Mouse (Mus musculus): ENCODE measurements around the gene Ucn.

Ucn gene

DNA sequence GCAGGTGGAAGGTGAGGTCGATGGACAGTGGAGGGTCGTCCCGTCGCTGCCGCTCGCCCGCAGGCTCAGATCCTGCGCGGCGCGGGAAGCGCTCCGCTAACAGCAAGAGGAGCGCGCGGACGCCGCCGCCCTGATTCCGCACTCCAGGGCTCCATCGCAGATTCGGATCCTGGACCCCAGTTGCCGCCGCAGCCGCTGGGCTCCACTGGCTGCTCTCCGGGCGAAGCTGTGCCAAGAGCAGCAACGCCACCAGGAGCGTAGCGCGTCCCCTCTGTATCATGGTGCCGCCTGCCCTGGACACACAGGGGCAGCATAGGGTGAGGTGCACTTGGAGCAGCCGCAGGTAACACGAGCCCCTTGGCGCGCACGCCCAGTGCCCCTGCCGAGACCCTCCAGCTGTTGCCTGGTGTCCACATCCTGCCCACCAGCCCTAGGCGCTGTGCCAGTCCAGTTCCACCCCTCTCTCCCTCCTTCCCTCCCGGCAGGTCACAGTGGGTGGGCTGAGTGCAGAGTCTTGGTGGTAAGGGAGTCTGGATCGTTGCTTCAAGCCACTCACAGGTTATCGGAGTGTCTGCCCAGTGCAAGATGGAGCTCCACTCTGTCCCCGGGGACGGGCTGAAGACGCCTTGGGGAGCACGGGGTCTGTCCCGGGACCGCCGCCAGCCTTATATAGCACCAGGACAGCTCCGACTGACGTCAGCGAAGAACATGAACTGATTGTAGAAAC is at the start of gene Ucn:
Ucn (minus strand) TSS at position 589 of the 727 bp plus-strand sequence.
- ChIA-PET CTCF (interaction anchor here in 2 of 4 experiments (0.6 to 1.5 kb wide), 6 partner anchors 12 to 190 kb away, joined by 3 to 5 read pairs (median 4); no protein-coding TSS in a partner anchor), POLR2A (interaction anchor here (0.5 to 9.1 kb wide), 46 partner anchors 9 to 451 kb away, joined by 3 to 97 read pairs (median 4); partner anchors contain the start of genes Atraid (in 3 of the 4), Mpv17 (in 3 of the 4), Slc5a6 (in 3 of the 4) and Trim54 (in 3 of the 4))

DNA sequence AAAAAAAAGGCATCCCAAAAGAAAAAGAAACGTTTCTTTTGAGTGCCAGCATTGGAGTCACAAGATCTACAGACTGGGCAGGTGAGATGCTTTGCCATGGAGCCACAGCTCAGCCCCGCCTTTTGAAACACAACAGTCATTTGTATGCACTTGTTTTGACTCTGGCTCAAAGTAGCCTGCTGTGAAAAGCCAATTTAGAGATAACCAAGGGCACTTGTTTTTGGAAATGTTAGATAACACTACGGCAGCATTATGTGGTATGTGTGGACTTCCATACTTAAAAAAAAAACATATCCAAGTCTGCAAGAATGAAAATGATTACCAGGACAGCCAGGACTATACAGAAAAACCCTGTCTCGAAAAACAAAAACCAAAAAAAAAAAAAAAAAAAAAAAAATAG is 45.0 kb upstream of the Ucn start:
- CTCF ChIA-PET, result no interaction called here
- POLR2A ChIA-PET, result interaction anchor here in 3 of 4 experiments (0.7 to 5.9 kb wide), 5 partner anchors 11 to 1089 kb away, joined by 3 to 48 read pairs (median 4); partner anchors contain the start of gene Zfp513 (in 1 of the 3)

DNA sequence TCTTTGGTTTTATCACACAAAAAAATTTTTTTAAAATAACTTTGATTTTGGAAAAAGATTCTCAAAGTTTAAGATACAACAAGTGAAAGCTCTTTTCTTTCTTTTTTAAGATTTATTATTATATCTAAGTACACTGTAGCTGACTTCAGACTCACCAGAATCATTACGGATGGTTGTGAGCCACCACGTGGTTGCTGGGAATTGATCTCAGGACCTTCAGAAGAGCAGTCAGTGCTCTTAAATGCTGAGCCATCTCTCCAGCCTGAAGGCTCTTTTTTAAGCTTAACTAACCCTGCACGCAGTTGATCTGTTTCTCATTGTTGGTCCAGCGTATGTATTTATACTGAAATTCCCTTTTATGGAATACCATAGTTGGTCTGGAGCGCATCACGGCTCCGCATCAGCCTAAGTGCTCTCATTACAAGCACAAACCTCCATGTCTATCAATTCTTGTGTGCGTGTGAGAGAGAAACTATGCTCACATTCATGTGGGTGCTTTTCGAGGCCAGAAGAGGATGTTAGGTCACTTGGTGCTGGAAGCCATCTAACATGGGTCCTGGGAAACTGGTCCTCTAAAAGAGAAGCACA is 42.6 kb upstream of the Ucn start:
- ChIA-PET POLR2A (interaction anchor here (0.5 to 3.9 kb wide), 36 partner anchors 10 to 295 kb away, joined by 3 to 263 read pairs (median 13); partner anchors contain the start of genes Eif2b4 (in 4 of the 4), Snx17 (in 4 of the 4), Zfp513 (in 4 of the 4) and Atraid (in 2 of the 4)), CTCF (interaction anchor here in 2 of 4 experiments (2.5 to 2.8 kb wide), 2 partner anchors 9 to 11 kb away, joined by 7 to 14 read pairs; partner anchors contain the start of genes Eif2b4 (in 1 of the 2) and Snx17 (in 1 of the 2))

DNA sequence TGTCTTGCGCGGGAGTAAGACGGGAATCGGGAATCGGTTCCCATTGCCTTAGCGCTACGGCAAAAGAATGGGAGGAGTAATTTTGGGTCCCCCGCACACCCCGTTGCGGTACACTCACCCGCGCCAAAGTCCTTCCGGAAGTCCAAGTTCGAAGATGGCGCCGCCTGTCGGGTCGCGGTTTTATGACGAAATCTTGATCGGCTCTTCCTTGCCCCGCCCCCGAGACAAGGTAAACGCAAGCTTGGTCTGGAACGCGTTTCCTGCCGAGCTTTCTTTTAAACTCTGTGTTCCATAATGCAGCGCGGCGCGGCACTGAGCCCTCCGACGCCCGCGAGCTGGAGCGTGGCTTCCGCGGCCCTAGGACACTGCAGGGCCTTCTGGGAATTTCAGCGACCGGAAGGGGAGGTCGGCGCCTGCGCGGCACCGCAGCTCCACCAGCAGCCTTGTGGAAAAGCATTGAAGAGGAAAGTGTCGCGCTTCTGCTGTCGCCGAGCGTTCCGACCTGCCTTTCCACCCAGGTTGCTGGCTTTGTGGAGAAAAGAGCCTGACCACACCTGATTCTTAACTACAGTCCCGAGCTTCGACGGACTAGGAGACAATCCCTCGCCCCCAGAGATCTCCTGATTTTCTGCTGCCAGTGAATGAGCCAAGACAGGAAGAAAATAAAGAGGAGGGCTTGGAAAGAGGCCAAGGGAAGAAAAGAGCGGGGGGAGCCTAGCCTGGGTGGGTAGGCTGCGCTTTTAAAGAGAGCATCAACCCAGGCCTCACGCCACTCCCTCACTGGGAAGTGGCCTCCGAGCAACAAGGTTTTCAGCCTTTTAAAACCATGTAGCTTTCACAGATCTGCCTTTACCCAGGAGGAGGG is 41.4 kb upstream of the Ucn start, which contains the start of the genes Gm29609 and Gtf3c2:
Gm29609 (minus strand) TSS at position 146 of the 865 bp plus-strand sequence.
Gtf3c2 (minus strand) TSS at position 379 of the 865 bp plus-strand sequence.
- ChIA-PET CTCF (interaction anchor here (0.6 to 2.8 kb wide), 13 partner anchors 10 to 272 kb away, joined by 3 to 14 read pairs (median 4); partner anchors contain the start of genes Eif2b4 (in 2 of the 4), Snx17 (in 2 of the 4), Atraid (in 1 of the 4) and Slc5a6 (in 1 of the 4)), POLR2A (interaction anchor here (0.6 to 3.9 kb wide), 107 partner anchors 8 to 1681 kb away, joined by 3 to 263 read pairs (median 4); partner anchors contain the start of genes Eif2b4 (in 4 of the 4), Snx17 (in 4 of the 4), Zfp513 (in 4 of the 4) and Agbl5 (in 3 of the 4))

DNA sequence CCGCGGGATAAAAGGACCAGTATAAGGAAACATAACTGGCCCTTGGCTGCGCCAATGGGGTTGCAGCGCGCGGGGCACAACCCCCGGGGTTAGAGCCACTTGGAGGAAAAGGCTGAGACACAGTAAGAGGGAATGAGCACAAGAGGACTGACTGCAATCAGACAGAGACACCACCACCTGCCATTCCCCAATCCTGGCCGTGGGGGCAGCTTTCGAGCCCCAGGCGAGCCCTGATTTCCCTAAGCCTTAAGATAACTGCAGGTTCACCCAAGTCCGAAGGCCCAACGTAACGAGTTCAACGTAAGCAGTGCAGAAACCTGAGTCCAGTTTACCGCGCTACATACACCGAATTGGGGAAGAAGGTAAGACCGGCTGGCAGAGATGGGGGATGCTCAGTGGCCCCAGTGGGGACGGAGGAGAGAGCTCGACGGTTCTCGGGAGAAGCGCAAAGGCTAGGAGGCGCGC is 40.7 kb upstream of the Ucn start:
- ChIA-PET CTCF (interaction anchor here (0.6 to 2.8 kb wide), 11 partner anchors 11 to 273 kb away, joined by 3 to 14 read pairs (median 4); partner anchors contain the start of genes Eif2b4 (in 2 of the 4), Snx17 (in 2 of the 4), Atraid (in 1 of the 4) and Slc5a6 (in 1 of the 4)), POLR2A (interaction anchor here (0.6 to 3.9 kb wide), 95 partner anchors 8 to 1279 kb away, joined by 3 to 263 read pairs (median 5); partner anchors contain the start of genes Eif2b4 (in 4 of the 4), Snx17 (in 4 of the 4), Zfp513 (in 4 of the 4) and Agbl5 (in 3 of the 4))

DNA sequence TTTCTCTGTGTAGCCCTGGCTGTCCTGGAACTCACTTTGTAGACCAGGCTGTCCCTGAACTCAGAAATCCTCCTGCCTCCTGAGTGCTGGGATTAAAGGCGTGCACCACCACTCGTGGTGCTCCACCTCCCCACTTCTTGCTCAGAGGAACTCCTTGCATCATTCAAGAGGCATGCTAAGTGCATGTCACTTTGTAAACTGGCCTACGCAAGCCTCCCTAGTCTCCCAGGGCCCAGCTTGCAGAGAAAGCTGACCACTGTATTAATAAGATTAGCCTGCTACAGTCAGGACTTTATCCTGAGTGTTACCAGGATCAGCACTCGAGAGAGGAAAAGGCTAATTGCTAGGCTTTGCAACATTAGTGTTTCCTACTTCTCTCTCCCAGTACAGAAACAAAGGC is 30.0 kb upstream of the Ucn start:
- ChIA-PET CTCF (interaction anchor here in 3 of 4 experiments (0.6 to 1.3 kb wide), 3 partner anchors 24 to 186 kb away, joined by 4 to 5 read pairs (median 4); partner anchors contain the start of genes Eif2b4 (in 1 of the 3) and Snx17 (in 1 of the 3)), POLR2A (interaction anchor here (0.7 to 13.8 kb wide), 14 partner anchors 9 to 120 kb away, joined by 3 to 141 read pairs (median 6); partner anchors contain the start of genes Gm29609 (in 4 of the 4), Gtf3c2 (in 4 of the 4), Mpv17 (in 2 of the 4) and Atraid (in 1 of the 4))

DNA sequence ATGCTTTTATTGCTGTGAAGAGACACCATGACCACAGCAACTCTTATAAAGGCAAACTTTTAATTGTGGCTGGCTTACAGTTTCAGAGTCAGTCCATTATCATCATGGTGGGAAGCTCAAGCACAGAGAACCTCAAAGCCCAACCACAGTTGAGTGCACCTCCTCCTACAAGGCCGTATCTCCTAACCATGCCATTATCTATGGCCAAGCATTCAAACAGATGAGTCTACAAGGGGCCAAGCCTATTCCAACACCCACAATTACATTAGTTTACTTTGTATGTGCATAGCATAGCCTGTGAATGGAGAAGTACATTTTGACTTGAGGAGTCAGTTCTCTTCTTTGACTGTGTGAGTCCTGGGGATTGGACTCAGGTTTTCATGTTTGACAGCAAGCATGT is 26.2 kb upstream of the Ucn start:
- ChIA-PET POLR2A (interaction anchor here in 3 of 4 experiments (1.1 to 13.8 kb wide), 8 partner anchors 9 to 99 kb away, joined by 3 to 141 read pairs (median 4); partner anchors contain the start of genes Mpv17 (in 2 of the 3), Gm29609 (in 1 of the 3), Gtf3c2 (in 1 of the 3) and Ucn (in 1 of the 3)), CTCF (no interaction called here)

DNA sequence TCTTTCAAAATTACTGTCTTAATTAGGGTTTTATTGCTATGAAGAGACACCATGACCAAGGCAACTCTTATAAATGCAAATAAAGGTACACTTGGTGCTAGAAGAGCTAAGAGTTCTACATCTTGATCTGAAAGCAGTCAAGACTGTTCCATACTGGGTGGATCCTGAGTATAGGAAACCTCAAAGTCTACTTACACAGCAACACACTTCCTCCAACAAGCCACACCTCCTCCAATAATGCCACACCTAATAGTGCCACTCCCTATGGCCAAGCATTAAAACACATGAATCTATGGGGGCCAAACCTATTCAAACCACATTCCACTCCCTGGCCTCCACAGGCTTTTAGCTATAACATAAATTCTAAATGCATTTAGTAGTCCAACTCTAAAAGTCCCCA is 23.8 kb upstream of the Ucn start:
- POLR2A ChIA-PET, result interaction anchor here in 3 of 4 experiments (1.0 to 13.8 kb wide), 21 partner anchors 7 to 114 kb away, joined by 3 to 141 read pairs (median 5); partner anchors contain the start of genes Mpv17 (in 3 of the 3), Gm29609 (in 2 of the 3), Gtf3c2 (in 2 of the 3) and Atraid (in 1 of the 3)
- CTCF ChIA-PET, result interaction anchor here in 1 of 4 experiments (0.6 kb wide), 1 partner anchor 264 kb away, joined by 3 read pairs; no protein-coding TSS in a partner anchor

DNA sequence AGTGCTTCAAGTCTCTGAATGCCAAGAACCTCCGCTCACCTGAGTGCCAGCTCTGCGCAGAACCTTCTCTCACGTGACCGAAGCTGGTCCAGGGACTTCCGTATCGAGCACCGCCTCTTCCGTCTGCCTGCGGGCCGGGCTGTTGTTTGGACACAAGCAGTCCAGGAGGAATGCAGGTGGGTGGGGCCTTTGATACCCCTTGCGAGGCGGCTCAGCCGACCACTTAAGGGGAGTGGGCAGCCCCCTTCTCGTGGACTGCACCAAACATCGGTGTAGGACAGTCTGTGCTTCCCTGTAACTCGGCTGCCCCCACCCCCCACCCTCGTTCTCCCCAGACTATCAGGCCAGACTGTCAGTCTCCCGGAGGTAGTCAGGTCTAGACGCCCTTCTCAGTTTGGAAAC is 15.5 kb upstream of the Ucn start, which contains the start of gene Mpv17:
Mpv17 (minus strand) TSS at position 100 of the 402 bp plus-strand sequence.
- POLR2A ChIA-PET, result interaction anchor here (0.7 to 11.5 kb wide), 39 partner anchors 8 to 247 kb away, joined by 3 to 141 read pairs (median 5); partner anchors contain the start of genes Ucn (in 3 of the 4), Cad (in 2 of the 4), Eif2b4 (in 2 of the 4) and Gm29609 (in 2 of the 4)
- CTCF ChIA-PET, result interaction anchor here in 2 of 4 experiments (0.5 to 0.6 kb wide), 3 partner anchors 106 to 239 kb away, joined by 3 to 5 read pairs (median 4); partner anchors contain the start of gene Slc5a6 (in 1 of the 2)

DNA sequence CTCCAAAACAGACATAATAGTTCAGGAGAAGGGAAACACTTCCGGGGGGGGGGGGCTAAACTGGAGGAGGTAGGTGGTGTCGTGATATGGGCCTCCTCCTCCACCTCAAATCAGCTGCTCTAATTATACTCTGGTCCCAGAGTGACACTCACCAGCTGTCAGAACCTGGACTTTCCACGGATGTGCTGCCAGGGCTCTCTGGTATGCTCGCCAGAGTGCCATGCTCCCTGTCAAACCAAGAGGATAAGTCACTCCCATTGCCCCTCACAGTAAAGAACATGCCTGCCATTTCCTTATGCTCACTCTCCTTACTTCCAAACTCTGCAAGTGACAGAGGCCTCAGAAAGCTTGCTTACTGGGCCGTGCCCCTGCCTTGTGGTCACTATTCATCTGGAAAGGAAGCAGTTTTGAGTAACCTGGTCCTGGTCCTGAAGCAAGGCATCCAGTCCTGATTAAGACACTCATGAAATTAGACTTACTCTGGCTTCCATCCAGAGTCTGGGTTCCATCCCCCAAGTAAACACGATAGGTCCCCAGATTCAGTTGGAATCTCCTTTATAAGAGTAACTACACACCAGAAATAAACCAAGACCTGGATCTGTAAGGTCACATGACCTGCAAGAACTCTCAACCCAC is 15.0 kb upstream of the Ucn start:
- CTCF ChIA-PET, result interaction anchor here in 2 of 4 experiments (0.5 to 0.6 kb wide), 2 partner anchors 105 to 239 kb away, joined by 3 to 4 read pairs; partner anchors contain the start of gene Slc5a6 (in 1 of the 2)
- POLR2A ChIA-PET, result interaction anchor here (0.7 to 11.5 kb wide), 38 partner anchors 9 to 246 kb away, joined by 3 to 141 read pairs (median 4); partner anchors contain the start of genes Ucn (in 3 of the 4), Cad (in 2 of the 4), Eif2b4 (in 2 of the 4) and Gm29609 (in 2 of the 4)

DNA sequence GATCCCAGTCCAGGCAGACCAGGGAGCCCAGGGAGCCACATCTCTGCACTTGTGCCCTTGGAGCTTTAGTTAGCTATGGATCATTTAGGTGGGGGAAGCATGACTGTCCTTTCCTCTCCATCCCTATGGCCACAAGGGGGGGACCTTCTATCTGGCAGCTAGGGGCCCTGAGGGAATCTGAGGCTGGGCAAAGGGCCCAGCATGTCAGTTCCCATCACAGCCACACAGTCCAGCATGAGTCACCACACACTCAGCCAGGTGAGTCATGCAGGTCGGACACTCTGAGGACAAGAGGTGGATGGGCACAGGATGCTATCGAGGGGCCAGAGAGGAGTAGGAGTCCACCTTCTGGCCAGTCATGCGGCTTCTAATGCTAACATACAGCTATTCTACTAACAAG is 13.1 kb upstream of the Ucn start:
- ChIA-PET CTCF (interaction anchor here in 2 of 4 experiments (0.6 to 2.3 kb wide), 4 partner anchors 13 to 69 kb away, joined by 3 to 6 read pairs (median 4); partner anchors contain the start of genes Trim54 (in 1 of the 2) and Ucn (in 1 of the 2)), POLR2A (interaction anchor here (0.5 to 11.5 kb wide), 21 partner anchors 12 to 169 kb away, joined by 3 to 141 read pairs (median 5); partner anchors contain the start of genes Gm29609 (in 3 of the 4), Gtf3c2 (in 3 of the 4), Ucn (in 2 of the 4) and Eif2b4 (in 1 of the 4))

DNA sequence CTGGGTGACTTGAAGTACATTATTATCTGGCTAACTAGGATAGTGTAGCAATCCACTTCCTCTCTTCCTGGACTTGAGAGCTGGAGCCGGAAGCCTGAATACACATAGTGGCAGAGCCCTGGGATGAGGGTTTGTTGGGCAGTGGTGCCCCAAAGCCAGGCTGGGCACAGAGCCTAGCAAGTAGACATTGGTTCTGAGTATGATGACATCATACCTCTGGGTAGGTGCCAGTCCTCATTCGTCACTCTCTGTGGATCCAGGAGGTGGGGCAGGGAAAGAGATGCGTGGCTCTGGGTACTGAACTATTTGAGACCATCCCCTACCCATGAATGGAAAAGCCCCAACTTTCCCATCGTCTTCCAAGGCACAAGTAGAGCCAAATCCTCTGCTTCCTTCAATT is 11.2 kb upstream of the Ucn start:
- ChIA-PET CTCF (interaction anchor here in 1 of 4 experiments (0.7 to 0.8 kb wide), 2 partner anchors 20 to 27 kb away, joined by 4 to 5 read pairs; no protein-coding TSS in a partner anchor), POLR2A (interaction anchor here in 2 of 4 experiments (1.0 to 11.5 kb wide), 6 partner anchors 11 to 261 kb away, joined by 5 to 141 read pairs (median 8); partner anchors contain the start of genes Agbl5 (in 1 of the 2), Eif2b4 (in 1 of the 2), Gm29609 (in 1 of the 2) and Gtf3c2 (in 1 of the 2))

DNA sequence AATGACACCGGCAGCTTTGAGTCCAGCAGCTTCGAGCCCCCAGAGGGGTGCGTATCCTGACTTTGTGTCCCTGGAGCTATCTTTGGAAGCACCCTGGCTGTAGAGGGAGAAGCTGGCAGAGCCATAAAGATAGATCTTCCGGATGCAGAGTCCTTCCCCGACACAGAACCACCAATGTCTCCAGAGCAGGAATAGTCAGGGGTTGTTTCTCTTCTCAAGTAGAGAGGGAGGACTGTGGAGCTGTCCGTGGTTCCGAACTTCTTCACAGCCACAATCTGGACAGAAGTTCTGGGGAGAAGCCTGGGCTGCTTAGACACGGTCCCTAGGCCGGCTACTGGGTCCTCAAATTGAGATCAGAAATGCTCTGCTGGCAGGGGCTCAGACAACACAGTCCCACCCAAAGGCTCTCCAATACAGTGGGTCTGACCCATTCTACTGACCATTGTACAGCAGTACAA is 368 bp upstream of the Ucn start:
- POLR2A ChIA-PET, result interaction anchor here (0.5 to 9.1 kb wide), 34 partner anchors 9 to 922 kb away, joined by 3 to 97 read pairs (median 5); partner anchors contain the start of genes Atraid (in 3 of the 4), Mpv17 (in 3 of the 4), Slc5a6 (in 3 of the 4) and Trim54 (in 3 of the 4)
- CTCF ChIA-PET, result interaction anchor here in 2 of 4 experiments (1.0 to 1.5 kb wide), 5 partner anchors 13 to 189 kb away, joined by 3 to 5 read pairs (median 4); no protein-coding TSS in a partner anchor

DNA sequence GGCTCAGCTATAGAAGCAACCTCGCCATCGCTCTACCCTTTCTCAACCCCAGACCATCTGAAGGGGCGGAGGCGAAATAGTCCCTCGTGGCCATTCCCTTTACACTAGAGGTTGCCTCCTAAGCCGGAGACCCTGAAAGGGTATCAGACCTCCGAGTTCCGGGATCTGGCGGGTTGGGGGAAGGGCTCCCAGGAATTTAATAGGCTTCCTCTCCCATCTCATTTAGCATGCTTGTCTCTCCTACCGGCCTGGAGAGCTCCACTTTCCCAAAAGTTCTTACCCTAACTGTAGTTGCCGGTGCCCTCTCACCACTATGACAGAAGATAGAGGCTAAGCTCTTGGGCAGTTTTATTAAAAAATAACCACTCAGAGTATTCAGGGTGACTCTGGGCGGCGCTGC is 971 bp downstream of the Ucn start:
- CTCF ChIA-PET, result interaction anchor here in 3 of 4 experiments (0.6 to 2.9 kb wide), 10 partner anchors 9 to 477 kb away, joined by 3 to 17 read pairs (median 3); no protein-coding TSS in a partner anchor
- POLR2A ChIA-PET, result interaction anchor here (0.5 to 9.1 kb wide), 43 partner anchors 9 to 1561 kb away, joined by 3 to 97 read pairs (median 4); partner anchors contain the start of genes Gm29609 (in 3 of the 4), Gtf3c2 (in 3 of the 4), Atraid (in 2 of the 4) and Mpv17 (in 2 of the 4)

All from embryonic stem cell, embryonic (primary cell).